Mouse (Mus musculus): ENCODE data around the gene Ftcd. TPM values are rescaled to one million over a fixed set of nuclear protein-coding genes. Genes with fewer than 3 reads are reported as not detected.
A peak's percentile ranks its signal among the peaks of the same experiment; 100 is the strongest.

Gene Ftcd
- not detected in 2 replicates for total RNA-seq (2015)
- not detected in 2 replicates for total RNA-seq (2017)

- ATAC-seq (replicated peaks; ENCODE audit: poor library complexity) = no peak
Observed at GRCm38 (mm10) chr10:76575374-76575773, at the start of gene Ftcd. TSS of gene Ftcd (plus strand) at chr10:76575648.

- peak; percentile 17 for ATAC-seq (replicated peaks; ENCODE audit: poor library complexity)
Observed at GRCm38 (mm10) chr10:76530922-76531321, 44.5 kb upstream of the Ftcd start.

- ATAC-seq (replicated peaks; ENCODE audit: poor library complexity) = peak; percentile 98
Observed at GRCm38 (mm10) chr10:76531375-76531774, 44.1 kb upstream of the Ftcd start, which contains the start of gene Lss. TSS of gene Lss (plus strand) at chr10:76531588.

GRCm38 (mm10) chr10:76531828-76532227 lies 43.6 kb upstream of the Ftcd start:
- ATAC-seq (replicated peaks; ENCODE audit: poor library complexity) = no peak

GRCm38 (mm10) chr10:76535526-76535925 lies 39.9 kb upstream of the Ftcd start:
- no peak for ATAC-seq (replicated peaks; ENCODE audit: poor library complexity)

GRCm38 (mm10) chr10:76537619-76538018 lies 37.8 kb upstream of the Ftcd start:
- no peak for ATAC-seq (replicated peaks; ENCODE audit: poor library complexity)

- peak; percentile 84 for ATAC-seq (replicated peaks; ENCODE audit: poor library complexity)
Observed at GRCm38 (mm10) chr10:76541336-76542085, 33.9 kb upstream of the Ftcd start.

- ATAC-seq (replicated peaks; ENCODE audit: poor library complexity) = peak; percentile 64
Observed at GRCm38 (mm10) chr10:76542636-76543375, 32.6 kb upstream of the Ftcd start.

- ATAC-seq (replicated peaks; ENCODE audit: poor library complexity) = no peak
Observed at GRCm38 (mm10) chr10:76546566-76546965, 28.9 kb upstream of the Ftcd start.

- ATAC-seq (replicated peaks; ENCODE audit: poor library complexity) = no peak
Observed at GRCm38 (mm10) chr10:76548218-76548617, 27.2 kb upstream of the Ftcd start.

- ATAC-seq (replicated peaks; ENCODE audit: poor library complexity) = peak; percentile 37; the same call in 1 of the 2 replicates
Observed at GRCm38 (mm10) chr10:76550458-76550857, 25.0 kb upstream of the Ftcd start.

GRCm38 (mm10) chr10:76551556-76551955 lies 23.9 kb upstream of the Ftcd start:
- no peak for ATAC-seq (replicated peaks; ENCODE audit: poor library complexity)

- no peak for ATAC-seq (replicated peaks; ENCODE audit: poor library complexity)
Observed at GRCm38 (mm10) chr10:76554061-76554460, 21.4 kb upstream of the Ftcd start.

GRCm38 (mm10) chr10:76561972-76562371 lies 13.5 kb upstream of the Ftcd start, which contains the start of gene Spatc1l:
TSS of gene Spatc1l (plus strand) at chr10:76562272.
- no peak for ATAC-seq (replicated peaks; ENCODE audit: poor library complexity)

GRCm38 (mm10) chr10:76569996-76570685 lies 5.3 kb upstream of the Ftcd start:
- ATAC-seq (replicated peaks; ENCODE audit: poor library complexity) = no peak

- no peak for ATAC-seq (replicated peaks; ENCODE audit: poor library complexity)
Observed at GRCm38 (mm10) chr10:76571070-76571469, 4.4 kb upstream of the Ftcd start.

- ATAC-seq (replicated peaks; ENCODE audit: poor library complexity) = no peak
Observed at GRCm38 (mm10) chr10:76572151-76572550, 3.3 kb upstream of the Ftcd start.

- ATAC-seq (replicated peaks; ENCODE audit: poor library complexity) = no peak
Observed at GRCm38 (mm10) chr10:76576920-76577319, 1.5 kb downstream of the Ftcd start.

GRCm38 (mm10) chr10:76584138-76584537 lies 8.7 kb downstream of the Ftcd start:
- ATAC-seq (replicated peaks; ENCODE audit: poor library complexity) = no peak

GRCm38 (mm10) chr10:76586190-76586589 lies 10.7 kb downstream of the Ftcd start:
- ATAC-seq (replicated peaks; ENCODE audit: poor library complexity) = no peak

- ATAC-seq (replicated peaks; ENCODE audit: poor library complexity) = no peak
Observed at GRCm38 (mm10) chr10:76590197-76590596, 14.7 kb downstream of the Ftcd start.
